Mouse (Mus musculus) ES-Bruce4 (cell line): ENCODE measurements around the gene Olfr70. TPM values are rescaled to one million over a fixed set of nuclear protein-coding genes. Genes with fewer than 3 reads are reported as not detected.

ENCODE experiments used
- H3K27ac ChIP-seq: 2 replicates; pipeline ENCODE4 v1.5.1; 2012; ENCODE audit warnings: low read length, inconsistent platforms; ENCODE audit not compliant: insufficient read depth
- H3K27me3 ChIP-seq: 2 replicates; pipeline ENCODE4 v1.6.1; 2012; ENCODE audit warnings: mild to moderate bottlenecking, low read length, inconsistent platforms; ENCODE audit not compliant: control insufficient read depth, poor library complexity, insufficient read depth, severe bottlenecking
- H3K36me3 ChIP-seq: 2 replicates; pipeline ENCODE4 v1.6.1; 2012; ENCODE audit warnings: inconsistent platforms, mild to moderate bottlenecking, low read length, moderate library complexity; ENCODE audit not compliant: control insufficient read depth, poor library complexity, insufficient read depth, severe bottlenecking
- H3K4me1 ChIP-seq: one replicate; pipeline ENCODE4 v1.8.1; 2011; ENCODE audit warnings: low read length; ENCODE audit not compliant: control insufficient read depth, insufficient read depth
- H3K4me3 ChIP-seq: 2 replicates; pipeline ENCODE4 v1.5.1; 2011; ENCODE audit warnings: low read depth, mild to moderate bottlenecking, low read length
- H3K9ac ChIP-seq: 2 replicates; pipeline ENCODE4 v1.6.1; 2012; ENCODE audit warnings: low read depth, mild to moderate bottlenecking, inconsistent platforms; ENCODE audit not compliant: poor library complexity, severe bottlenecking
- H3K9me3 ChIP-seq: replicated peaks from 2 replicates; pipeline ENCODE4 v1.6.1; 2012; ENCODE audit warnings: mild to moderate bottlenecking, low read length, inconsistent platforms; ENCODE audit not compliant: control insufficient read depth, poor library complexity, insufficient read depth, severe bottlenecking
- CTCF ChIP-seq: IDR thresholded peaks from one replicate; pipeline ENCODE4 v1.8.1; 2011; ENCODE audit warnings: low read depth, low read length
- EP300 ChIP-seq: IDR thresholded peaks from 2 replicates; pipeline ENCODE4 v1.6.1; 2011; ENCODE audit warnings: low read depth, low read length; ENCODE audit not compliant: insufficient read depth
- POLR2A ChIP-seq: IDR thresholded peaks from one replicate; pipeline ENCODE4 v1.8.1; 2011; ENCODE audit warnings: low read length; ENCODE audit not compliant: insufficient read depth
- polyA plus RNA-seq: library from polyadenylated mRNA; stranded (reverse); fragments of >200 nt; gene quantifications from 2 replicates; pipeline ENCODE4 v1.2.4, GENCODE M21; 2011; ENCODE audit warnings: low read depth; ENCODE audit not compliant: missing spikeins, insufficient read depth, insufficient read length

Gene Olfr70
- polyA plus RNA-seq, 1 experiment: not detected

DNA sequence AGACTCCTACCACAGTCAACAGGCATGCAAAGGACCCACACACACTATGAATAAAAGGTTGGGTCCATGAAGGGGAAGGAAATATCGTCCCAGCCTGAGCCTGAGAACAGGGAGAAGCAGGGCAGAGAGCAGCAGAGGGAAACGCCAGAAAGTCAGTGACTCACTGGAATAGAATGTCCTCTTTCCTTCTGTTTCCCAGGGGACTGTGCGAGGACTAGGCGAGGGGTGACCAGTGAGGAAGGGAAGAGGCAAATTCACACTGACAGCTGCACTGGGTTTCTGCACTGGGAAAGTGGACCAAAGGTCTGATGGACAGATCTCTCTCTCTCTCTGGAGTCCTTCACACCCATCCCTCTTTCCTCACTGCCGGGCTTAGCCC is 28.0 kb upstream of the Olfr70 start:
- no peaks in the 10 kb centered on the region for H3K4me1 ChIP-seq
- H3K4me3 ChIP-seq: no peak overlapping the region
- H3K27me3 ChIP-seq: no peaks in the 10 kb centered on the region
- H3K27ac ChIP-seq: no peak overlapping the region
- TF ChIP-seq CTCF (no peak), POLR2A (no peak), EP300 (no peak)
- H3K9me3 ChIP-seq: no peaks in the 10 kb centered on the region
- no peaks in the 10 kb centered on the region for H3K36me3 ChIP-seq
- no peak overlapping the region for H3K9ac ChIP-seq

DNA sequence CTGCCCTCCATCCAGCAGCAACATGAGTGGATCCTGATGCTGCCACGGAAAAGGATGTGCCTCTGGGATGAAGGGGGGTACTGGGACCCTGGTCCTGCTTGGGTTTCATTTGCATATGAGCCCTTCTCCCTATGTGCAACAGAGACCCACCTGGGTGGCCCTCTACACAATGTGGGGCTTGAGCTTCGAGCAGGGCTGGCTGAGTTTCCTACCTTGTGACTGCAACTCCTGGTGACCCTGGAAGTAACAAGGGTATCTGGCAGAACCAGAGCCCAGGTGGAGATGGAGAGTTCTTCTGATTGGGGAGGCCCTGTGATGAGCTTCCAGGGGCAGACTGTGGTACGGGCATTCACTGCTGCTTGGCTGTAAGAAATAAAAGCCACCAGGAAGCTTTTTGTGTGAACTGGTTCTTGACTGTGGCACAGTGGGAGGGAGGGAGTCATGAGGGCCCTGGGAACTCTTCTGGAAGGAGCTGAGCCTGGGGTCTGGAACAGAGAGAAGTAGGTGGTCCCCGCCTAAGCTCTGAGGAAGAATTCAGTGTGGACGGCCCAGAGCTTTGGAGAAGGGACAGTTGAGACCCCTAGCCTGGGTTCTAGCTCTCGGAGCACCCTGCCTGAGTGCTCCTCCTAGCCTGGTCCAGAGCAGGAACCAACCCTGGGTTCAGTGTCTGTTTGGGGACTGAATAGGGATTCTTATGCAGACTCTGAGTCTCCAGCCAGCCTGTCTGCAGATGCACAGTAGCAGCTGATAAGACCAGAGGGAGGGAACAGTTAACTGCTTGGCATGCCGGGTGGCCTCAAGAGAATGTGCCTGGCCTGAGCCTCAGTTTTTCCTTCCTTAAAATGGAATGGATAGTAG is 27.3 kb upstream of the Olfr70 start:
- Histone ChIP-seq H3K4me3 (no peak overlapping the region), H3K27me3 (no peaks in the 10 kb centered on the region), H3K9me3 (no peaks in the 10 kb centered on the region), H3K4me1 (no peaks in the 10 kb centered on the region), H3K9ac (no peak overlapping the region), H3K27ac (no peak overlapping the region), H3K36me3 (no peaks in the 10 kb centered on the region)
- TF ChIP-seq CTCF (no peak), POLR2A (no peak), EP300 (no peak)

DNA sequence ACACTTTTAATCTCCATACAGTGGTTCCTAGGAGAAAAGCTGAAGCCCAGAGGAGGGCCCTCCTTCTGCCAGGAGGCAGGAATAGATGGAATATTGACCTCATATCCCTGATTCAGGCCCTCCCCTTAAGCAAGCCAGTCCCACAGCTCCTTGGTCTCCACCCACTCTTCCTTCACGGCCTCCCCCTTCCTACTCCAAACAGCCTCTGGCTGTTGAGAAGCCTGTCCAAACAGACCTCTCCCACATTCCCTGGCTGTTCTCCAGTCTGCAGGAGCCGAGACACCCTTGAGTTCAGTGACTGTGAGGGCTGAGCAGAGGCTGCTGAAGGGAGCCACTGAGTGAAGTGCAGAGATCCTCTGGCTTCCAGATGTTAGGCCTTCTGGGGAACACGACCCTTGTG is 26.4 kb upstream of the Olfr70 start, which contains the start of gene Hrct1:
TSS of gene Hrct1 (plus strand) at position 194 of the 400 bp plus-strand sequence.
- Histone ChIP-seq H3K9me3 (no peaks in the 10 kb centered on the region), H3K9ac (no peak within 1 kb of the TSS), H3K36me3 (no peaks in the 10 kb centered on the region), H3K27me3 (no peaks in the 10 kb centered on the region), H3K4me3 (no peak within 1 kb of the TSS), H3K27ac (no peak within 1 kb of the TSS), H3K4me1 (no peaks in the 10 kb centered on the region)
- TF ChIP-seq CTCF: no peak
- TF ChIP-seq POLR2A: no peak
- TF ChIP-seq EP300: no peak

DNA sequence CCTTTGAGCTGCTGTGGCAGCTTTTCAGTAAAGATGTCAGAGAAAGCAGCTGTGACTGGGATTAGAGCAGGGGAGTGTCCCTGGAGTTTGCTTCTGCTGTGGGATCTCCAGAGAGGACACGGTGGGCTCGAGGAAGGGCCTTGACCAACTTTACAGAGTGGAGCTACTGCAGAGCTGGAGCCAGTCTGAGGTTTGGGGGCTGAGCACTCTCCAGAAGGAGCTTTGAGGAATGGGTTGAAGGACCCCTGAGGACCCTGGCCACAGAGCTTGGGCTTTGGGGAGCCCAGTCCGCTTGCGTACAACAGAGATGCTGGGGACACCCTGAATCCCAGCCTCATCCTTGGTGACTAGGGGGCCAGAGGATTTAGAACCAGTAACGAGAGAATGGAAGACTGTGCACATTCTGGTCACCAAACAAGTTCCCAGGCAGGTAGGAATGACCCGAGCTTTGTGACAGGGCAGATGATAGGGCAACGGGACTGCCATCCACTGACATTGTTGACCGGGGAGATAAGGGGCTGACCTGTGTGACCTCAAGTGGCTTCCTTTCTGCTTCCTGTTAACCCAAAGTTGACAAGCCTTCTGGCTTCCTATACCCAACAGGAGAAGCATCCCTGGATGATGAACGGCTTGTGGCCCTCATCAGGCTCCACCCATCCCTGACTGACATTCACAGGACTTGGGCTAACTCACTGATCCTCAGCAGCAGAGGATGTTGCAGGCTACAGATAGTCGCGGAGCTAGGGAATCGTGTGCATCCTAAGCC is 25.8 kb upstream of the Olfr70 start:
- Histone ChIP-seq H3K9ac (no peak overlapping the region), H3K27ac (no peak overlapping the region), H3K27me3 (no peaks in the 10 kb centered on the region), H3K4me1 (no peaks in the 10 kb centered on the region), H3K4me3 (no peak overlapping the region), H3K9me3 (no peaks in the 10 kb centered on the region), H3K36me3 (no peaks in the 10 kb centered on the region)
- TF ChIP-seq EP300 (no peak), CTCF (no peak), POLR2A (no peak)

DNA sequence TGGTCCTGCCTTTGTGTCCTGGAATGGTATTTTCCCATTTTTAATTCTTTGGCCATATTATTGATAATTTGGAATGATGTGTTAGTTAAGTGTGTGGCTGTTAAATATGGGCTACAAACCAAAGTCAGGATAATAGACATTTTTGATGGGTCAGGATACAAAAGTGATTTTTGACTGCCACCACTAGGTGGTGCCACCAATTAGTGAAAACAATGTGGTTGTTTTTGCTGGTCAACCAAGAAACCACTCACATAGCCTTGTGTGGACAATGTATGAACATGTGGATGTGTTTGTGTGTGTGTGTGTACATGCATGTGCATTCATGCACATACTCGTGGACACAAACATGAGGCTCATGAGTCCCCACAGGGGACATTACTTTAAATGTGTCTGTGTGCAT is 24.2 kb upstream of the Olfr70 start:
- Histone ChIP-seq H3K4me3 (no peak overlapping the region), H3K27ac (no peak overlapping the region), H3K9ac (no peak overlapping the region), H3K9me3 (no peaks in the 10 kb centered on the region), H3K36me3 (no peaks in the 10 kb centered on the region), H3K4me1 (no peaks in the 10 kb centered on the region), H3K27me3 (no peaks in the 10 kb centered on the region)
- TF ChIP-seq EP300 (no peak), CTCF (peak; percentile 15), POLR2A (no peak)

DNA sequence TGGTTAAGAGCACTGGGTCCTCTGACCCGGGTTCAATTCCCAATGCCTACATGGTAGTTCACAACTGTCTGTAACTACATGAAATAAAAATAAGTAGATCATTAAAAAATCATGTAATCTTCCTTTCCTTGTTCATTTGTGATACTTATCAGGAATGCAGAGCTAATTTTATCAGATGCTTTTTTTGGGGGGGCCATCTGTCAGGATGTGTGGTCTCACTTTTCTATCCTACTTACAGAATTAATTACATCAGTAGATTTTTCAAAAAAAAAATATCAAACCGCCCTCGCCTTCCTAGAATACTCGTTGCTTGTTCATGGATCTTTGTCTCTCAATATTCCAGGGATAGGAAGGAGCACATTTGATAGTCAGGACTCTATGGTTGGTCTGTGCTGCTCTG is 21.6 kb upstream of the Olfr70 start:
- Histone ChIP-seq H3K27me3 (no peaks in the 10 kb centered on the region), H3K4me1 (no peaks in the 10 kb centered on the region), H3K4me3 (no peak overlapping the region), H3K27ac (no peak overlapping the region), H3K36me3 (no peaks in the 10 kb centered on the region), H3K9me3 (no peaks in the 10 kb centered on the region), H3K9ac (no peak overlapping the region)
- TF ChIP-seq EP300 (no peak), CTCF (no peak), POLR2A (no peak)
